Mouse (Mus musculus): ENCODE results near the gene Frat2. TPM values are rescaled to one million over a fixed set of nuclear protein-coding genes. Genes with fewer than 3 reads are reported as not detected.
"Not testable (repeated sequence)": the region's sequence is repeated elsewhere in the genome, so short reads cannot be mapped to it uniquely, and the experiment has no call there.

The Frat2 gene
- polyA plus RNA-seq, 1 experiment from 2014 or later = 4.6 TPM

- no peak overlapping the region for H3K4me3 ChIP-seq (replicated peaks)
- H3K9me3 ChIP-seq (replicated peaks) = no peaks in the 10 kb centered on the region
- no peak overlapping the region for H3K9ac ChIP-seq
- 85% methylated on average over 8 of the region's 8 CpGs for WGBS (ENCODE audit: insufficient replicate concordance)
- no peak for DNase-seq
- H3K27me3 ChIP-seq = no peaks in the 10 kb centered on the region
- H3K4me2 ChIP-seq = no peak overlapping the region
- H3K4me1 ChIP-seq (replicated peaks) = no peaks in the 10 kb centered on the region
- ATAC-seq (ENCODE audit: low read depth) = no peak
- H3K27ac ChIP-seq = no peak overlapping the region
- peaks cover 96% of the 10 kb centered on the region for H3K36me3 ChIP-seq
Measured at GRCm38 (mm10) chr19:41866707-41867106, 18.8 kb upstream of the Frat2 start.

GRCm38 (mm10) chr19:41857816-41858310 lies 9.9 kb upstream of the Frat2 start:
- H3K4me2 ChIP-seq = no peak overlapping the region
- DNase-seq (no peak), ATAC-seq (ENCODE audit: low read depth) (no peak)
- H3K9ac ChIP-seq = no peak overlapping the region
- H3K4me1 ChIP-seq (replicated peaks) = peaks cover 23% of the 10 kb centered on the region
- H3K27ac ChIP-seq = no peak overlapping the region
- no peak overlapping the region for H3K4me3 ChIP-seq (replicated peaks)
- H3K9me3 ChIP-seq (replicated peaks) = no peaks in the 10 kb centered on the region
- H3K27me3 ChIP-seq = no peaks in the 10 kb centered on the region
- WGBS (ENCODE audit: insufficient replicate concordance) = 67% methylated on average over 3 of the region's 3 CpGs
- H3K36me3 ChIP-seq = peaks cover 19% of the 10 kb centered on the region

- H3K9me3 ChIP-seq (replicated peaks) = no peaks in the 10 kb centered on the region
- H3K36me3 ChIP-seq = peaks cover 12% of the 10 kb centered on the region
- H3K27ac ChIP-seq = no peak overlapping the region
- no peaks in the 10 kb centered on the region for H3K27me3 ChIP-seq
- no peak overlapping the region for H3K4me3 ChIP-seq (replicated peaks)
- H3K4me1 ChIP-seq (replicated peaks) = peaks cover 23% of the 10 kb centered on the region
- 38% methylated on average over 5 of the region's 5 CpGs for WGBS (ENCODE audit: insufficient replicate concordance)
- ATAC-seq (ENCODE audit: low read depth) (peak; percentile 68), DNase-seq (peak; percentile 19)
- 0 out of 2 replicates have a peak overlapping the region, but pooled peaks have one; percentile 9 for H3K9ac ChIP-seq
- no peak overlapping the region for H3K4me2 ChIP-seq
Measured at GRCm38 (mm10) chr19:41857086-41857762, 9.3 kb upstream of the Frat2 start.

GRCm38 (mm10) chr19:41852423-41852822 lies 4.5 kb upstream of the Frat2 start:
- no peak for DNase-seq
- Histone ChIP-seq H3K9me3 (replicated peaks) (no peaks in the 10 kb centered on the region), H3K9ac (no peak overlapping the region), H3K27ac (peak overlapping the region; percentile 8; the same call in 1 of the 2 replicates), H3K27me3 (no peaks in the 10 kb centered on the region), H3K4me3 (replicated peaks) (no peak overlapping the region), H3K4me1 (replicated peaks) (peaks cover 40% of the 10 kb centered on the region), H3K4me2 (no peak overlapping the region), H3K36me3 (no peaks in the 10 kb centered on the region)
- no peak for ATAC-seq (ENCODE audit: low read depth)
- 33% methylated on average over 4 of the region's 4 CpGs for WGBS (ENCODE audit: insufficient replicate concordance)

- Histone ChIP-seq H3K4me1 (replicated peaks) (peaks cover 36% of the 10 kb centered on the region), H3K27ac (peak overlapping the region; percentile 44; the same call in 1 of the 2 replicates), H3K9ac (no peak overlapping the region), H3K4me2 (no peak overlapping the region), H3K27me3 (no peaks in the 10 kb centered on the region), H3K4me3 (replicated peaks) (no peak overlapping the region), H3K9me3 (replicated peaks) (no peaks in the 10 kb centered on the region), H3K36me3 (no peaks in the 10 kb centered on the region)
- DNase-seq (no peak), ATAC-seq (ENCODE audit: low read depth) (no peak)
- 38% methylated on average over 14 of the region's 14 CpGs for WGBS (ENCODE audit: insufficient replicate concordance)
Measured at GRCm38 (mm10) chr19:41850719-41851543, 3.0 kb upstream of the Frat2 start.

DNA sequence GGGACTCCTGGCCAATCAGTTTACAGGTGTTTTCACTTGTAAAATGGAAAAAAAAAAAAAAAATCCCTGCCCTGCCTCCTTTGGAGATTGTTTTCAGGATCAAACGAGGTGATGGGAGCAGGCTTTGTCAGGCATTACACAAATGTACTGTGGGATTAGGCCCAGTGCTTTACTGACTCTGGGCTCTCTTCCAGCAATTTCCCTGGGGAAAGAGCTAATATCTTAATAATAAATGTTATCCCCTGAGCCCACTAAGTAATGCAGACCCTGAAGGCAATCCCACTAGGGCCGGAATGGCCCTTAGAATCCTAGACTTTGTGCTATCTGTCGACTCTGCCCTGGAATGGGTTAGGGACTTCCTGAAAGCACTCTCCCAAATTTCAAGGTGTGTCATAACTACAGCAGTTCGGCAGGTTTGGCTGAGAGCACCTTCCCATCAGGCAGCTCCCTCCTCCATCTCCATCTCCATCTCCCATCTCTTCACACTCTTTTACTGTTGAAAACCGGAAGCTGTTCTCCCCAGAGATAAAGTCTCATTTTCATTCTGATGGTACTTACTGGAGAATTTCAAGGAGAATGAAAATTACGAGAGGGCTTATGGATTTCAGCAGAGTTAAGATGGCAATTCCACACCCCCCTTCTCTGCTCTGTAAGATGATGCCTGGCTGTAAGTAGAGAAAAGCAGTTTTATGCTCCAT lies 2.2 kb upstream of the Frat2 start:
- Histone ChIP-seq H3K36me3 (no peaks in the 10 kb centered on the region), H3K27ac (no peak overlapping the region), H3K4me3 (replicated peaks) (no peak overlapping the region), H3K27me3 (no peaks in the 10 kb centered on the region), H3K4me2 (no peak overlapping the region), H3K4me1 (replicated peaks) (peaks cover 42% of the 10 kb centered on the region), H3K9ac (peak overlapping the region; percentile 29; the same call in 1 of the 2 replicates), H3K9me3 (replicated peaks) (no peaks in the 10 kb centered on the region)
- no peak for DNase-seq
- ATAC-seq (ENCODE audit: low read depth) = no peak
- 57% methylated on average over 6 of the region's 6 CpGs for WGBS (ENCODE audit: insufficient replicate concordance)

GRCm38 (mm10) chr19:41847614-41847991 lies 329 bp downstream of the Frat2 start:
- peak overlapping the region; percentile 92 for H3K4me3 ChIP-seq (replicated peaks)
- H3K4me2 ChIP-seq = peak overlapping the region; percentile 90
- DNase-seq; H3K36me3 ChIP-seq; H3K9me3 ChIP-seq (replicated peaks); H3K27me3 ChIP-seq: not testable (repeated sequence)
- ATAC-seq (ENCODE audit: low read depth) = peak; percentile 35
- peaks cover 58% of the 10 kb centered on the region for H3K4me1 ChIP-seq (replicated peaks)
- peak overlapping the region; percentile 72 for H3K27ac ChIP-seq
- under 1% methylated on average over 47 of the region's 53 CpGs for WGBS (ENCODE audit: insufficient replicate concordance)
- peak overlapping the region; percentile 83 for H3K9ac ChIP-seq

- Histone ChIP-seq H3K9ac (peak overlapping the region; percentile 83), H3K36me3 (no peaks in the 10 kb centered on the region), H3K4me3 (replicated peaks) (peak overlapping the region; percentile 92), H3K27me3 (no peaks in the 10 kb centered on the region), H3K27ac (peak overlapping the region; percentile 72), H3K4me2 (peak overlapping the region; percentile 90), H3K9me3 (replicated peaks) (no peaks in the 10 kb centered on the region), H3K4me1 (replicated peaks) (peaks cover 62% of the 10 kb centered on the region)
- DNase-seq = peak; percentile 47
- ATAC-seq (ENCODE audit: low read depth) = peak; percentile 27
- under 1% methylated on average over 55 of the region's 64 CpGs for WGBS (ENCODE audit: insufficient replicate concordance)
Measured at GRCm38 (mm10) chr19:41847091-41847581, 796 bp downstream of the Frat2 start.

- ATAC-seq (ENCODE audit: low read depth) = no peak; the same call in 1 of the 2 replicates
Measured at GRCm38 (mm10) chr19:41846366-41847090, 1.4 kb downstream of the Frat2 start.

GRCm38 (mm10) chr19:41844345-41844744 lies 3.6 kb downstream of the Frat2 start:
- Histone ChIP-seq H3K27ac (no peak overlapping the region), H3K27me3 (no peaks in the 10 kb centered on the region), H3K9ac (no peak overlapping the region), H3K4me3 (replicated peaks) (no peak overlapping the region), H3K4me1 (replicated peaks) (peaks cover 63% of the 10 kb centered on the region), H3K4me2 (no peak overlapping the region), H3K36me3 (no peaks in the 10 kb centered on the region), H3K9me3 (replicated peaks) (no peaks in the 10 kb centered on the region)
- DNase-seq = no peak
- no peak for ATAC-seq (ENCODE audit: low read depth)
- 68% methylated on average over 6 of the region's 6 CpGs for WGBS (ENCODE audit: insufficient replicate concordance)

More at GRCm38 (mm10) chr19:41846366-41847090, 1.4 kb downstream of the Frat2 start:
- WGBS (ENCODE audit: insufficient replicate concordance) = 9% methylated on average over 21 of the region's 21 CpGs
- H3K36me3 ChIP-seq = no peaks in the 10 kb centered on the region
- H3K27me3 ChIP-seq = no peaks in the 10 kb centered on the region
- peak overlapping the region; percentile 83 for H3K9ac ChIP-seq
- H3K9me3 ChIP-seq (replicated peaks) = no peaks in the 10 kb centered on the region
- H3K4me1 ChIP-seq (replicated peaks) = peaks cover 63% of the 10 kb centered on the region
- peak overlapping the region; percentile 92 for H3K4me3 ChIP-seq (replicated peaks)
- peak overlapping the region; percentile 72 for H3K27ac ChIP-seq
- DNase-seq = no peak
- peak overlapping the region; percentile 90 for H3K4me2 ChIP-seq

All from liver, embryonic 13.5 days (tissue).